ENCODE assay signal across 11 mouse cellular contexts in genomic region chr7:45069671-45070070, GRCm38 (mm10).
"Had no signal": no experiment of that assay in that cellular context is flagged by ENCODE, and none has a peak within 500 bp of the region (broad histone marks: within the 10 kb centered on the region; RNA-seq: fewer than 3 reads in every experiment).

No protein-coding gene starts in this region.

- DNase-seq: kidney, adult 9 months; kidney, postnatal 10 days; kidney, postnatal 4 days; left cerebral cortex, postnatal 4 days; lung, adult 2 months; lung, postnatal 4 days; midbrain, embryonic 14.5 days; retina, postnatal 1 day; right cerebral cortex, postnatal 14 days; thymus, postnatal 4 days had no signal

- ATAC-seq: lung, postnatal 0 days had no signal
